Mouse (Mus musculus): ENCODE data around the gene N4bp3.
"Not testable (repeated sequence)": the region's sequence is repeated elsewhere in the genome, so short reads cannot be mapped to it uniquely, and the experiment has no call there.

GRCm38 (mm10) chr11:51616113-51616512 is 34.5 kb downstream of the N4bp3 start:
- TF ChIP-seq ZC3H11A (IDR thresholded peaks at IDR 0.05; ENCODE audit: low read depth, low read length); EP300 (IDR thresholded peaks at IDR 0.05; ENCODE audit: low read length); CHD2 (IDR thresholded peaks at IDR 0.05; ENCODE audit: low read length); HCFC1 (IDR thresholded peaks at IDR 0.05; ENCODE audit: low read depth, low read length); MAZ (IDR thresholded peaks at IDR 0.05; ENCODE audit: low read depth, low read length); BHLHE40 (IDR thresholded peaks at IDR 0.05; ENCODE audit: low read depth, low read length); CTCF (conservative IDR thresholded peaks at IDR 0.05 in 1 of 2, IDR thresholded peaks at IDR 0.05 in 1 of 2; ENCODE audit: low read depth in 2 of 2, low read length in 2 of 2); POLR2A (IDR thresholded peaks at IDR 0.05; ENCODE audit: low read depth, low read length); USF1 (IDR thresholded peaks at IDR 0.05; ENCODE audit: low read depth, low read length); SMC3 (IDR thresholded peaks at IDR 0.05; ENCODE audit: low read depth, low read length); USF2 (conservative IDR thresholded peaks at IDR 0.05; ENCODE audit: low read depth, low read length): not testable (repeated sequence)
